Mouse (Mus musculus): Measurements from ENCODE around the gene Foxred2.

Gene Foxred2

GRCm38 (mm10) chr15:77915287-77915686 lies 41.2 kb downstream of the Foxred2 start:
- DNase-seq = no peak

GRCm38 (mm10) chr15:77914507-77914906 lies 42.0 kb downstream of the Foxred2 start:
- DNase-seq = no peak

- DNase-seq = no peak
Observed at GRCm38 (mm10) chr15:77913054-77913453, 43.5 kb downstream of the Foxred2 start.

GRCm38 (mm10) chr15:77912585-77912984 lies 43.9 kb downstream of the Foxred2 start:
- no peak for DNase-seq

GRCm38 (mm10) chr15:77912048-77912447 lies 44.5 kb downstream of the Foxred2 start:
- no peak for DNase-seq

- no peak for DNase-seq
Observed at GRCm38 (mm10) chr15:77911065-77911464, 45.5 kb downstream of the Foxred2 start.

GRCm38 (mm10) chr15:77907646-77908518 lies 48.6 kb downstream of the Foxred2 start:
- no peak for DNase-seq

GRCm38 (mm10) chr15:77906545-77906944 lies 50.0 kb downstream of the Foxred2 start:
- DNase-seq = no peak

- DNase-seq = no peak
Observed at GRCm38 (mm10) chr15:77906081-77906480, 50.4 kb downstream of the Foxred2 start.

- DNase-seq = no peak
Observed at GRCm38 (mm10) chr15:77905275-77905970, 51.1 kb downstream of the Foxred2 start.

GRCm38 (mm10) chr15:77904363-77904892 lies 52.1 kb downstream of the Foxred2 start:
- DNase-seq = no peak

GRCm38 (mm10) chr15:77903176-77903575 lies 53.3 kb downstream of the Foxred2 start:
- DNase-seq = no peak

- DNase-seq = no peak
Observed at GRCm38 (mm10) chr15:77894926-77895325, 61.6 kb downstream of the Foxred2 start.

- DNase-seq = no peak
Observed at GRCm38 (mm10) chr15:77893292-77893691, 63.2 kb downstream of the Foxred2 start.

- no peak for DNase-seq
Observed at GRCm38 (mm10) chr15:77892420-77892819, 64.1 kb downstream of the Foxred2 start.

GRCm38 (mm10) chr15:77891766-77892165 lies 64.8 kb downstream of the Foxred2 start:
- no peak for DNase-seq
